Mouse (Mus musculus): ENCODE results near the gene Tbrg4.
"Not testable (repeated sequence)": the region's sequence is repeated elsewhere in the genome, so short reads cannot be mapped to it uniquely, and the experiment has no call there.

Gene Tbrg4

GRCm38 (mm10) chr11:6625478-6626387 is at the start of gene Tbrg4:
TSS of gene Tbrg4 (minus strand) at chr11:6626067.
- DNase-seq, result peak; percentile 94

- no peak for DNase-seq
These were observed 49.5 kb upstream of the Tbrg4 start for GRCm38 (mm10) chr11:6675402-6675801.

- DNase-seq, result no peak
These were observed 48.8 kb upstream of the Tbrg4 start for GRCm38 (mm10) chr11:6674701-6675100.

DNA sequence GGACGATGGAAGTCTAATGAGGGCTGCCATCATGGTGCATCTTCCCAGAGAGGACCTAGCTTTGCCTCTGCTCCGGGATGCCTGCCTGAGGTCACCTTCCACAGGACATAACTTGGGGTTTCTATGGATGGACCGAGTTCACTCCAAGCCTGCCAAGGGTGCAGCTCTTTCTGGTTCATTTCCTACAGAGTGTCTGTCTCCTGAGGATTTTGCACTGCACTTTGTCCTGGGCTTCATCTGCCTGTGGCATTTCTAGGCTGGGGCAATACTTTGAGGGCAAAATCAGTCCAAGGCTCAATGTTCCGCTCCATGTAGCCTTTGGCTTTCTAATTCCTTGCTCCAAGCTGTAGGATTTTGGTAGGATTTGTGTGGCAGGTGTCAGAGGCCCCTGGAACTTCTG is 45.0 kb upstream of the Tbrg4 start:
- DNase-seq, result no peak

DNA sequence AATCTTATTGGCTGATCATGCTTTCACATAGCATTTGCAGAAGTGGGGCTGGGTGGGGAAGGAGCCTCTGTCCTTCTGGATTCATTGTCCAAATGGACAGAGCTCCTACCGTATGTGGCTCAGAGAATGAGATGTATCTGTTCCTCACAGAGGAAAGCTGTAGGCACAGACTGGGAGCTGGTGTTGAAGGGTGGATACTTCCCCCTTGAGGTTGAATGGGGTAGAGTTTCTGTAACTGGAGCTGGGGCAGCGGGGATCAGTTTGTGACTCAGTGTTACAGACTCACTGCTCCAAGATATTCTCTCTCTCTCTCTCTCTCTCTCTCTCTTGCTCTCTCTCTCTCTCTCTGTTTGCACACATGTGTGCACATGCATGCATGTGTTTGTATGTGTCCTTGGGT is 44.2 kb upstream of the Tbrg4 start:
- DNase-seq, result no peak

DNA sequence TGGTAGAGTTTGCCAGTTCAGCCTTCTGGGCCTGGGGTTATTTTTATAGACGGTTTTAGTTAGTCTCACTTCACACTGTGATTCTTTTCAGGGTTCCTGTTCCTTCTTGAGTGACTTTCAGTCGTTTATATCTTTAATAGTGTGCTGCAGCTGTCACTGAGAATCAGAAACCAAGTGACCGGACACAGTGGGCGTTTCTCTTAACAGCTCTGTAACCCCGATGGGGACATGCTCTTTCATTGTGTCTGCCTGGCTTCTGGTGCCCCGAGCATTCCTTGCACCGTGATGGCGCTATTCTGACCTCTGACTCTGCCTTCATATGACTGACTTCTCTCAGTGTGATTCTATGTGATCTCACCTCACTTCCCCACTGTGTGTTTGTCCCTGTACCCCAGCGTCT is 43.2 kb upstream of the Tbrg4 start:
- DNase-seq, result no peak

DNA sequence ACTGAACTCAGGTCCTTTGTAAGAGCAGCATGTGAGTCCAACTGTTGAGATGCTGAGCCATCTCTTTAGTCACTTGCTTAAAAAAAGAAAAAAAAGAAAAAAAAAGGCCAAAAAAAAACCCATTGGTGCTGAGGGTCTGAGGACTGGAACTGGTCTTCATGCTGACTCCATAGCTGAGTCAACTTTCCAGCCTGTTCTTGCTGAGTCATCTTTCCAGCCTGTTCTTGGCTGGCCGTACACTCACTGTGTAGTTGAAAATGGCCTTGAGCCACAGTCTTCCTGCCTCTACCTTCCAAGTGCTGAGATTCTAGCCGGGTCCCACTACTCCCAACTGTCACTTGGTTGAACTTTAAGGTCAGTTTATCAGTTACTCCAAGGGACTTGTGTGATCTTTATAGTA is 40.8 kb upstream of the Tbrg4 start:
- DNase-seq, result no peak

GRCm38 (mm10) chr11:6661206-6661605 is 35.3 kb upstream of the Tbrg4 start:
- no peak for DNase-seq

GRCm38 (mm10) chr11:6658271-6658670 is 32.4 kb upstream of the Tbrg4 start, which contains the start of gene Ramp3:
TSS of gene Ramp3 (plus strand) at chr11:6658521.
- no peak for DNase-seq

- peak; percentile 82 for DNase-seq
These were observed 29.0 kb upstream of the Tbrg4 start for GRCm38 (mm10) chr11:6654903-6655302.

DNA sequence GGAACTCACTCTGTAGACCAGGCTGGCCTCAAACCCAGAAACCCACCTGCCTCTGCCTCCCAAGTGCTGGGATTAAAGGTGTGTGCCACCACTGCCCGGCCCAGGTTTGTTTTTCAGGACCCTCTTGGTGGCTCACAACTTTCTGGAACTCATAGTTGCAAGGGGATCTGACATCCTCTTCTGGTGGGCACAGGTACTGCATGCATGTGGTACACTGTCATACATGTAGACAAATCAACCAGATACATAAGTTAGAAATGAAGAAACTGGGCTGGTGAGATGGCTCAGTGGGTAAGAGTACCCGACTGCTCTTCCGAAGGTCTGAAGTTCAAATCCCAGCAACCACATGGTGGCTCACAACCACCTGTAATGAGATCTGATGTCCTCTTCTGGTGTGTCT is 27.1 kb upstream of the Tbrg4 start:
- not testable (repeated sequence) for DNase-seq

DNA sequence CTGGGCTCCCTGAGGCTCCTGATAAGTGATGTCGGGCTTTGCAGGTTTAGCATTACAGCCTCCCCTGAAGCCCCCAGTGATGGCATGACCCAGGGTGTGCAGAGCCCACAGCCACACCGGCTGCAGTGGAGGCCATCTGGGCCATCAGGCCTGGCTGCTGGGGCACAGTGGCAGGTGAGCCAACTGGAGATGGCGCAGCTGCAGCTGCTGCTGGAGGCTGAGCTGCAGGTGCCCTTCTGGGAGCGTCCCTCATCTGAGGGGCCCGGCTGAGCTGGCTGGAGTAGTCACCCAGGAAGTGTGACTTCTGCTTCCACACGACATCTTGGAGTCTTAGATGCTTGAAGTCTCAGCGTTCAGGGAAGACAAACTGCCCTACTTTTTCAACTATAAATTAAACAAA is 24.7 kb upstream of the Tbrg4 start:
- DNase-seq, result no peak

DNA sequence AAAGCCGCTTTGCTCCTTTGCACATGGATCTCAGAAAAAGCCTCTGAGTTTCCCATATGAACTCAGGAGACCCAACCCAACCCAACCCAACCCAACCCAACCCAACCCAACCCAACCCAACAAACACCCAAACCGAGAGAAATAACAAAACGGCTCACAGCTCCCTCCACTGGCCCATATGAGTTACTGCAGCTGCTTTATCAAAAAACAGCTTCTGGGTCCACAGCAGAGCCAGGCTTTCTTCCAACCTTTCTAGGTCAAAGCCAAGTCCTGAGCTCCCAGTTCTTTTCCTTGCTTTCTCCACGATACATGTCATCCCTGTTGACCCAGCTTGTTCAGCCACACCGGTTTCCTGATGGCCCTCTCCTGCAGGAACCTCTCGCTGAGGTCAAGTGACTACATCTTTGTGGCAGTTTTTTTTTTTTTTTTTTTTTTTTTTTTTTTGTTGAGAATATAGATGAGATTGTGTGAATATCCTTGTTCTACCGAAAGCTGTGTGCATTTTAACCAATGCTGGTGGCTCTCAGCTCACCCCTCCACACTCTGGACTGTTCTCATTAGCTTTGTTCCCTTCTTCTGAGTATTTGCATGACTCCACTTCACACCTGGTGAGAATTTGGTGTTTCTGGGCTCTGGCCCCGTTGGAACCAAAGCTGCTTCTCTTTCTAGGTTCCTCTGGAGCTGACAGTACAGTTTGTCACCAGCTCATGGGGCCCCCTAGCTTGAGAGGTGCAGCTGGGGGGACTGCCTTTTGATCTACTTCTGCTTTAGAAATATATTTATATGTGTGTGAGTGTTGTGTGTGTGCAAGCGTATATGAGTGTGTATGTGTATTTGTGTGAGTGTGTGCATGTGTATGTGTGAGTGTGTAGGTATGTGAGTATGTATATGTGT is 22.2 kb upstream of the Tbrg4 start:
- DNase-seq, result no peak

GRCm38 (mm10) chr11:6644566-6644965 is 18.7 kb upstream of the Tbrg4 start:
- DNase-seq, result no peak

DNA sequence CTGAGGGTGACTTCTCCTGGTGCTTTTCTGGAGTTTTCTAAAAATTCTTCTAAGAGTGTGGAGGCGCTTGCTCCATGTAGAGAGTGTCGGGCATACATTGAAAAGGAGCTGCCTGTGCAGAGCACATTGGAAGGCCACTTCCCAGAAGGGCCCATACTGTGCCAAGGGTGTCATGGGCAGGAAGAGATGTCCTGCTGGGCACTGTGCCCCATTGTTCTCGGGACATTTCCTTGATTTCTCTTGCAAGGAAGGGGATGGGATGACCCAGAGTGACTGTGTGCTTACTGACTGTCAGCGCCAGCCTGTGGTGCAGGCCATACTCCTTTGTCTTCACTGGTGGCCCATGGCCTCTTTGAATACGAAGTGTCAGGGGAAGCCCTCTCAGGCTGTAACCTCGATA is 13.2 kb upstream of the Tbrg4 start:
- DNase-seq, result no peak

- no peak for DNase-seq
These were observed 12.7 kb upstream of the Tbrg4 start, which contains the start of gene Wap for GRCm38 (mm10) chr11:6638537-6638936. TSS of gene Wap (minus strand) at chr11:6638637.

- DNase-seq, result no peak
These were observed 10.3 kb upstream of the Tbrg4 start for GRCm38 (mm10) chr11:6636150-6636549.

GRCm38 (mm10) chr11:6629655-6630054 is 3.8 kb upstream of the Tbrg4 start:
- DNase-seq, result no peak

- peak; percentile 28 for DNase-seq
These were observed 2.7 kb upstream of the Tbrg4 start for GRCm38 (mm10) chr11:6628568-6628967.

- no peak for DNase-seq
These were observed 1.9 kb upstream of the Tbrg4 start for GRCm38 (mm10) chr11:6627731-6628130.

GRCm38 (mm10) chr11:6626388-6626772 is 513 bp upstream of the Tbrg4 start:
- DNase-seq, result peak; percentile 14

DNA sequence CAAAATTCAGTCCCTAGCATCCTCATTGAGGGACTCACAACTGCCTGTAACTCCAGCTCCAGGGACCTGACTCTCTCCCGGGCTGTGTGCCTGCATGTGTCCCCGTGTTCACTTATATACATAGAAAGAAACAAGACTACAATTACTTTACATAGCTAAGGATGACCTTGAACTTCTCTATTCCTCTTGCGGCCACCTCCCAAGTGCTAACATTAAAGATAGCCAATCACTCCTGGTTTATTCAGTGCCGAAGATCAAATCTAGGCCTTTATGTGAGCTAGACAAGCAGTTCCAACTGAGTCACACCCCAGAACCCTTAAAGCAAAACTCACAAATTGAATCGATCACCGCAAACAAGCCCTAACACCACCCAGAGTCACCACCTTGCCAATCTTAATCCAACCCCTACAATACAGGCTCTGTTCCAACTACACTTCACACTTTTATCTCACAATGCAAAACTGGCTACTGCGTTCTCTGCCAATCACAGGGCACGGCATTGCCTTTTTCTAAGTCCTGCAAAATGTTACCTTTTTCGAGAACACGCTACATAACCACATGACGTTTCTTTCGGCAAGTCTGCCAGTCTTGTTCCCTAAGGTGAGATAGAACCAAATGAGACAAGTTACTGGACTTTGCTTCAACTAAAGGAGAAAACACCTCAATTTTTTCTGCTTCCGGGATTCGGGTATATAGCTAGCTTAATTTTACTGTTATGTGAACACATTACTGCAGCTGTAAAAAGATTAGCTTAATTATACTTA is 1.1 kb downstream of the Tbrg4 start:
- DNase-seq, result no peak

- DNase-seq, result no peak
These were observed 2.2 kb downstream of the Tbrg4 start for GRCm38 (mm10) chr11:6623704-6624103.
